Mouse (Mus musculus) adrenal gland, postnatal 10 days (tissue): ENCODE data around the gene Rfc5. TPM values are rescaled to one million over a fixed set of nuclear protein-coding genes. Genes with fewer than 3 reads are reported as not detected.
"Not testable (repeated sequence)": the region's sequence is repeated elsewhere in the genome, so short reads cannot be mapped to it uniquely, and the experiment has no call there.

ENCODE experiments used
- DNase-seq: peaks from one replicate; pipeline ENCODE4 v3.0.0; 2021; ENCODE audit warnings: mixed read lengths
- long read RNA-seq, 2 experiments: library from polyadenylated mRNA; stranded (forward); transcript quantifications; one replicate each; pipeline ENCODE4 v2.0.0; 2021
- total RNA-seq, 2 experiments: library from RNA; stranded (reverse); gene quantifications; 2 replicates each; pipeline ENCODE4 v1.2.3; 2021

The Rfc5 gene
- 10 to 100 TPM; 16.3 to 27.8 TPM for total RNA-seq
- long read RNA-seq, experiment 1, transcript Rfc5-201 (11 exons, 2,796 nt), result major isoform, 28 of 36 reads
- long read RNA-seq, experiment 1, partial matches to known transcripts, result 2 of 36 reads
- long read RNA-seq, experiment 1, other reads (novel, unspliced or antisense), result 5 of 36 reads
- long read RNA-seq, experiment 2, transcript Rfc5-201 (11 exons, 2,796 nt), result major isoform, 27 of 30 reads
- long read RNA-seq, experiment 2, partial matches to known transcripts, result 0 of 30 reads
- long read RNA-seq, experiment 2, other reads (novel, unspliced or antisense), result 3 of 30 reads

GRCm38 (mm10) chr5:117388877-117389276, at the start of gene Rfc5:
Rfc5 (minus strand) TSS chr5:117389047.
- peak; percentile 98 for DNase-seq

GRCm38 (mm10) chr5:117433501-117433900, 44.7 kb upstream of the Rfc5 start:
- not testable (repeated sequence) for DNase-seq

GRCm38 (mm10) chr5:117417442-117417841, 28.6 kb upstream of the Rfc5 start:
- DNase-seq, result no peak

GRCm38 (mm10) chr5:117415011-117415912, 26.4 kb upstream of the Rfc5 start:
- no peak for DNase-seq

GRCm38 (mm10) chr5:117414611-117415010, 25.8 kb upstream of the Rfc5 start:
- DNase-seq, result no peak

GRCm38 (mm10) chr5:117413507-117414501, 25.0 kb upstream of the Rfc5 start, which contains the start of gene Ksr2:
Ksr2 (plus strand) TSS chr5:117414000.
- DNase-seq, result peak; percentile 54

- DNase-seq, result no peak
Observed at GRCm38 (mm10) chr5:117409369-117409768, 20.5 kb upstream of the Rfc5 start.

GRCm38 (mm10) chr5:117408216-117408615, 19.4 kb upstream of the Rfc5 start:
- peak; percentile 53 for DNase-seq

GRCm38 (mm10) chr5:117404671-117405070, 15.8 kb upstream of the Rfc5 start:
- DNase-seq, result not testable (repeated sequence)

- no peak for DNase-seq
Observed at GRCm38 (mm10) chr5:117403609-117404008, 14.8 kb upstream of the Rfc5 start.

- DNase-seq, result no peak
Observed at GRCm38 (mm10) chr5:117399281-117399680, 10.4 kb upstream of the Rfc5 start.

- DNase-seq, result no peak
Observed at GRCm38 (mm10) chr5:117398007-117398550, 9.2 kb upstream of the Rfc5 start.

GRCm38 (mm10) chr5:117397371-117397770, 8.5 kb upstream of the Rfc5 start:
- no peak for DNase-seq

GRCm38 (mm10) chr5:117396596-117397014, 7.8 kb upstream of the Rfc5 start:
- DNase-seq, result no peak

- DNase-seq, result no peak
Observed at GRCm38 (mm10) chr5:117395834-117396233, 7.0 kb upstream of the Rfc5 start.

- DNase-seq, result no peak
Observed at GRCm38 (mm10) chr5:117390895-117391294, 2.0 kb upstream of the Rfc5 start.

GRCm38 (mm10) chr5:117388296-117388751, 523 bp downstream of the Rfc5 start:
- peak; percentile 66 for DNase-seq

- DNase-seq, result no peak
Observed at GRCm38 (mm10) chr5:117383198-117383597, 5.6 kb downstream of the Rfc5 start.

- no peak for DNase-seq
Observed at GRCm38 (mm10) chr5:117381785-117382184, 7.1 kb downstream of the Rfc5 start.

GRCm38 (mm10) chr5:117380199-117380598, 8.6 kb downstream of the Rfc5 start:
- DNase-seq, result no peak

GRCm38 (mm10) chr5:117377731-117378130, 11.1 kb downstream of the Rfc5 start:
- DNase-seq, result not testable (repeated sequence)
